Mouse (Mus musculus) C2C12 (cell line): Measurements from ENCODE around the gene Foxp1.

ENCODE experiments used
- CTCF ChIP-seq: IDR thresholded peaks from one replicate; pipeline ENCODE4 v1.5.1; 2011; ENCODE audit not compliant: control insufficient read depth, insufficient read depth, insufficient read length
- FOSL1 ChIP-seq: IDR thresholded peaks from one replicate; pipeline ENCODE4 v1.8.0; 2011; ENCODE audit warnings: mild to moderate bottlenecking, low read length; ENCODE audit not compliant: poor library complexity, insufficient read depth, severe bottlenecking
- MAX ChIP-seq: IDR thresholded peaks from one replicate; pipeline ENCODE4 v1.6.1; 2011; ENCODE audit warnings: mild to moderate bottlenecking, control low read depth
- USF1 ChIP-seq: IDR thresholded peaks from one replicate; pipeline ENCODE4 v1.6.1; 2011; ENCODE audit warnings: low read depth, mild to moderate bottlenecking, control low read depth, moderate library complexity

GRCm38 (mm10) chr6:99467109-99467508, 55.4 kb downstream of the Foxp1 start:
- TF ChIP-seq CTCF (no peak), FOSL1 (no peak), USF1 (no peak), MAX (no peak)
